Comparison of ENCODE assay signal across 30 mouse cellular contexts in genomic region chr5:100558783-100559182, GRCm38 (mm10). TPM values are rescaled to one million over a fixed set of nuclear protein-coding genes. Genes with fewer than 3 reads are reported as not detected.
DNase-seq lines count a peak whose midpoint lies in the region; ATAC-seq and TF ChIP-seq lines count a peak whose summit lies in the region.
"Had no signal": no experiment of that assay in that cellular context is flagged by ENCODE, and none has a peak within 500 bp of the region (broad histone marks: within the 10 kb centered on the region; RNA-seq: fewer than 3 reads in every experiment).

No protein-coding gene starts in this region.

- ATAC-seq in kidney, postnatal 0 days (replicated peaks; ENCODE audit: low FRiP score, low read depth) = no peak
- no peak for ATAC-seq in midbrain, postnatal 0 days (ENCODE audit: low FRiP score)
- no peak for ATAC-seq in forebrain, embryonic 16.5 days
- ATAC-seq: forebrain, embryonic 14.5 days; hindbrain, postnatal 0 days; intestine, embryonic 16.5 days had no signal

- no peak overlapping the region for H3K4me3 ChIP-seq in gastrocnemius, adult 2 months
- H3K4me3 ChIP-seq in kidney, postnatal 0 days (replicated peaks; ENCODE audit: low read depth, low read length) = no peak overlapping the region
- H3K4me3 ChIP-seq in midbrain, postnatal 0 days (ENCODE audit: low read depth, low read length) = no peak overlapping the region
- no peak overlapping the region for H3K4me3 ChIP-seq in midbrain, embryonic 10.5 days
- no peak overlapping the region for H3K4me3 ChIP-seq in forebrain, embryonic 16.5 days (replicated peaks; ENCODE audit: low read length)
- H3K4me3 ChIP-seq: embryonic facial prominence, embryonic 12.5 days; heart, embryonic 15.5 days; hindbrain, embryonic 12.5 days; limb, embryonic 12.5 days; neural tube, embryonic 15.5 days; stomach, embryonic 15.5 days had no signal

- no peaks in the 10 kb centered on the region; the same call in 1 of the 2 replicates for H3K4me1 ChIP-seq in kidney, postnatal 0 days (replicated peaks; ENCODE audit: insufficient read depth, low read length)
- no peaks in the 10 kb centered on the region for H3K4me1 ChIP-seq in midbrain, postnatal 0 days (ENCODE audit: insufficient read depth, low read length)
- H3K4me1 ChIP-seq in midbrain, embryonic 10.5 days = no peaks in the 10 kb centered on the region
- no peaks in the 10 kb centered on the region; the same call in 1 of the 2 replicates for H3K4me1 ChIP-seq in forebrain, embryonic 16.5 days (replicated peaks; ENCODE audit: control insufficient read depth, insufficient read depth, low read length)
- H3K4me1 ChIP-seq: embryonic facial prominence, embryonic 12.5 days; heart, embryonic 15.5 days; hindbrain, embryonic 12.5 days; limb, embryonic 12.5 days; neural tube, embryonic 15.5 days; stomach, embryonic 15.5 days had no signal

- no peak overlapping the region for H3K4me2 ChIP-seq in kidney, postnatal 0 days (ENCODE audit: low read length)
- H3K4me2 ChIP-seq in midbrain, postnatal 0 days (ENCODE audit: low read depth, low read length, poor library complexity, severe bottlenecking) = no peak overlapping the region
- no peak overlapping the region for H3K4me2 ChIP-seq in forebrain, embryonic 16.5 days (ENCODE audit: low read length)
- H3K4me2 ChIP-seq: embryonic facial prominence, embryonic 12.5 days; heart, embryonic 15.5 days; hindbrain, embryonic 12.5 days; limb, embryonic 12.5 days; neural tube, embryonic 15.5 days; stomach, embryonic 15.5 days had no signal

- no peak overlapping the region for H3K27ac ChIP-seq in gastrocnemius, adult 2 months
- H3K27ac ChIP-seq in kidney, postnatal 0 days = no peak overlapping the region
- no peak overlapping the region for H3K27ac ChIP-seq in midbrain, postnatal 0 days (ENCODE audit: low read depth, low read length)
- H3K27ac ChIP-seq in midbrain, embryonic 10.5 days (replicated peaks) = no peak overlapping the region
- H3K27ac ChIP-seq in forebrain, embryonic 16.5 days (ENCODE audit: low read length) = no peak overlapping the region
- H3K27ac ChIP-seq: embryonic facial prominence, embryonic 12.5 days; heart, embryonic 15.5 days; hindbrain, embryonic 12.5 days; hindbrain, postnatal 0 days; limb, embryonic 12.5 days; macrophage; neural tube, embryonic 15.5 days; stomach, embryonic 15.5 days had no signal

- no peak overlapping the region for H3K9ac ChIP-seq in kidney, postnatal 0 days (ENCODE audit: low read depth, low read length)
- no peak overlapping the region for H3K9ac ChIP-seq in midbrain, postnatal 0 days (replicated peaks; ENCODE audit: low read length, poor library complexity, severe bottlenecking)
- no peak overlapping the region for H3K9ac ChIP-seq in forebrain, embryonic 16.5 days (replicated peaks; ENCODE audit: low read depth, low read length)
- H3K9ac ChIP-seq: embryonic facial prominence, embryonic 12.5 days; heart, embryonic 15.5 days; hindbrain, embryonic 12.5 days; limb, embryonic 12.5 days; neural tube, embryonic 15.5 days; stomach, embryonic 15.5 days had no signal

- H3K27me3 ChIP-seq in kidney, postnatal 0 days (ENCODE audit: insufficient read depth, low read length) = no peaks in the 10 kb centered on the region
- no peaks in the 10 kb centered on the region for H3K27me3 ChIP-seq in midbrain, postnatal 0 days (ENCODE audit: insufficient read depth, low read length)
- H3K27me3 ChIP-seq in midbrain, embryonic 10.5 days (ENCODE audit: low read depth, poor library complexity, severe bottlenecking) = no peaks in the 10 kb centered on the region
- H3K27me3 ChIP-seq in forebrain, embryonic 16.5 days (replicated peaks; ENCODE audit: control insufficient read depth, insufficient read depth, low read length) = no peaks in the 10 kb centered on the region
- H3K27me3 ChIP-seq: embryonic facial prominence, embryonic 12.5 days; heart, embryonic 15.5 days; hindbrain, embryonic 12.5 days; limb, embryonic 12.5 days; neural tube, embryonic 15.5 days; stomach, embryonic 15.5 days had no signal

- H3K36me3 ChIP-seq in kidney, postnatal 0 days (ENCODE audit: insufficient read depth, low read length) = no peaks in the 10 kb centered on the region
- no peaks in the 10 kb centered on the region for H3K36me3 ChIP-seq in midbrain, postnatal 0 days (ENCODE audit: insufficient read depth, low read length)
- H3K36me3 ChIP-seq in midbrain, embryonic 10.5 days = no peaks in the 10 kb centered on the region
- no peaks in the 10 kb centered on the region for H3K36me3 ChIP-seq in forebrain, embryonic 16.5 days (ENCODE audit: control insufficient read depth, insufficient read depth)
- H3K36me3 ChIP-seq: embryonic facial prominence, embryonic 12.5 days; heart, embryonic 15.5 days; hindbrain, embryonic 12.5 days; limb, embryonic 12.5 days; neural tube, embryonic 15.5 days; stomach, embryonic 15.5 days had no signal

- no peaks in the 10 kb centered on the region for H3K9me3 ChIP-seq in kidney, postnatal 0 days (replicated peaks; ENCODE audit: low read length)
- no peaks in the 10 kb centered on the region for H3K9me3 ChIP-seq in midbrain, postnatal 0 days (ENCODE audit: low read length)
- no peaks in the 10 kb centered on the region for H3K9me3 ChIP-seq in midbrain, embryonic 10.5 days (replicated peaks)
- H3K9me3 ChIP-seq in forebrain, embryonic 16.5 days (ENCODE audit: control insufficient read depth, low read length) = no peaks in the 10 kb centered on the region
- H3K9me3 ChIP-seq: embryonic facial prominence, embryonic 12.5 days; heart, embryonic 15.5 days; hindbrain, embryonic 12.5 days; limb, embryonic 12.5 days; neural tube, embryonic 15.5 days; stomach, embryonic 15.5 days had no signal

- TF ChIP-seq CTCF in gastrocnemius, adult 2 months (IDR thresholded peaks at IDR 0.05) = peak; percentile 21; the same call in 1 of the 2 replicates
- TF ChIP-seq CTCF in kidney, postnatal 0 days (IDR thresholded peaks at IDR 0.05; ENCODE audit: low read depth) = peak; percentile 40
- TF ChIP-seq CTCF in midbrain, postnatal 0 days (IDR thresholded peaks at IDR 0.05) = peak; percentile 35

- intact Hi-C loops in gastrocnemius, adult 2 months (cut with DNase I) = no loop called here

- DNase-seq in gastrocnemius, adult 2 months = no peak
- DNase-seq in gastrocnemius, postnatal 4 days (ENCODE audit: low spot score in 2 of 2) = no peak
- no peak for DNase-seq in kidney, postnatal 0 days (ENCODE audit: low spot score)
- DNase-seq in kidney, adult 18-20 months = no peak
- DNase-seq in midbrain, postnatal 0 days (ENCODE audit: low spot score) = no peak
- DNase-seq in midbrain, embryonic 10.5 days (ENCODE audit: low spot score) = no peak
- DNase-seq: adrenal gland, postnatal 25 days; cerebellum, adult 11-12 months; cerebellum, adult 9-11 months; embryo, embryonic 11 days; gastrocnemius, postnatal 36 days; heart, postnatal 36 days; kidney, postnatal 4 days; layer of hippocampus, adult 9-11 months; midbrain, embryonic 14.5 days; retina, postnatal 1 day; right cerebral cortex, postnatal 25 days; thymus, postnatal 36 days had no signal

- 74% methylated on average over 3 of the region's 3 CpGs for WGBS in kidney, postnatal 0 days
- 87% methylated on average over 3 of the region's 3 CpGs for WGBS in midbrain, postnatal 0 days
- WGBS in midbrain, embryonic 10.5 days = 89% methylated on average over 3 of the region's 3 CpGs
- WGBS in forebrain, embryonic 16.5 days = 84% methylated on average over 3 of the region's 3 CpGs

RNA-seq across cellular contexts. Expression of gene Plac8, which starts 13.3 kb away (rescaled TPM):
- total RNA-seq in gastrocnemius, adult 2 months (2021) = not detected
- 1 to 10 TPM; 2.3 to 7.1 TPM for total RNA-seq in gastrocnemius, postnatal 4 days (2021)
- polyA plus RNA-seq in kidney, postnatal 0 days (2015; fragmentation: Nextera tagmentation; extraction: Ambion mirVana) = 146 and 169 TPM in 2 replicates
- 3.4 and 3.7 TPM in 2 replicates for total RNA-seq in midbrain, postnatal 0 days (2014; rRNA removed)
- polyA plus RNA-seq in midbrain, postnatal 0 days (2015; fragmentation: Nextera tagmentation; extraction: Ambion mirVana) = 1.3 and 1.7 TPM in 2 replicates
- polyA plus RNA-seq in midbrain, embryonic 10.5 days (2016; fragmentation: Nextera tagmentation; extraction: Ambion mirVana) = 2.5 and 2.7 TPM in 2 replicates
- 0.41 TPM in 1 of 2 replicates, not detected in the other for polyA plus RNA-seq in forebrain, embryonic 16.5 days (2015; fragmentation: Nextera tagmentation; extraction: Ambion mirVana)
- total RNA-seq: gastrocnemius, postnatal 36 days; left cerebral cortex, postnatal 25 days had no signal

RNA-seq across cellular contexts. Expression of gene Cops4, which starts 40.7 kb away (rescaled TPM):
- total RNA-seq in gastrocnemius, adult 2 months (2021) = 100 to 1,000 TPM; 111 to 121 TPM
- 100 to 1,000 TPM; 112 to 114 TPM for total RNA-seq in gastrocnemius, postnatal 4 days (2021)
- polyA plus RNA-seq in kidney, postnatal 0 days (2015; fragmentation: Nextera tagmentation; extraction: Ambion mirVana) = 142 and 156 TPM in 2 replicates
- 100 and 108 TPM in 2 replicates for total RNA-seq in midbrain, postnatal 0 days (2014; rRNA removed)
- 168 and 174 TPM in 2 replicates for polyA plus RNA-seq in midbrain, postnatal 0 days (2015; fragmentation: Nextera tagmentation; extraction: Ambion mirVana)
- 239 and 245 TPM in 2 replicates for polyA plus RNA-seq in midbrain, embryonic 10.5 days (2016; fragmentation: Nextera tagmentation; extraction: Ambion mirVana)
- 191 and 196 TPM in 2 replicates for polyA plus RNA-seq in forebrain, embryonic 16.5 days (2015; fragmentation: Nextera tagmentation; extraction: Ambion mirVana)

RNA-seq across cellular contexts. Expression of gene Lin54, which starts 58.3 kb away (rescaled TPM):
- total RNA-seq in gastrocnemius, adult 2 months (2021) = 1 to 10 TPM; 3.2 to 4.9 TPM
- total RNA-seq in gastrocnemius, postnatal 4 days (2021) = 10 to 100 TPM; 12.0 to 14.6 TPM
- 8.6 and 9.2 TPM in 2 replicates for polyA plus RNA-seq in kidney, postnatal 0 days (2015; fragmentation: Nextera tagmentation; extraction: Ambion mirVana)
- total RNA-seq in midbrain, postnatal 0 days (2014; rRNA removed) = 10.9 and 11.4 TPM in 2 replicates
- polyA plus RNA-seq in midbrain, postnatal 0 days (2015; fragmentation: Nextera tagmentation; extraction: Ambion mirVana) = 6.0 and 6.3 TPM in 2 replicates
- 14.4 and 15.0 TPM in 2 replicates for polyA plus RNA-seq in midbrain, embryonic 10.5 days (2016; fragmentation: Nextera tagmentation; extraction: Ambion mirVana)
- polyA plus RNA-seq in forebrain, embryonic 16.5 days (2015; fragmentation: Nextera tagmentation; extraction: Ambion mirVana) = 9.4 and 11.0 TPM in 2 replicates

Comparison
In these comparisons a context has a peak if more than half of its experiments do, and no peak if none do; other contexts are left out.
1. RNA of gene Plac8, which starts 13.3 kb away (polyA plus RNA-seq): 146 to 169 TPM in kidney, postnatal 0 days; 2.5 to 2.7 TPM in midbrain, embryonic 10.5 days, 1.3 to 1.7 TPM in midbrain, postnatal 0 days and 0.41 TPM in forebrain, embryonic 16.5 days; every median in the first group is over 10 times any median in the second.
2. Peak in every context shown above with its lines, with median percentiles within 50 percentile points of each other: CTCF ChIP-seq.